Mouse (Mus musculus): ENCODE data around the gene Ovca2. TPM values are rescaled to one million over a fixed set of nuclear protein-coding genes. Genes with fewer than 3 reads are reported as not detected.

Gene Ovca2
- total RNA-seq, 1 experiment, result 14.8 TPM

GRCm38 (mm10) chr11:75189713-75190370 lies 11.2 kb upstream of the Ovca2 start:
- Histone ChIP-seq H3K27ac (ENCODE audit: insufficient read depth, low read depth, low read length, poor library complexity, severe bottlenecking) (no peak overlapping the region), H3K9me3 (ENCODE audit: control insufficient read depth, insufficient read depth, low read depth, low read length) (no peaks in the 10 kb centered on the region), H3K4me3 (ENCODE audit: insufficient read depth in 1 of 2, low read depth in 1 of 2, low read length in 2 of 2, poor library complexity in 1 of 2, severe bottlenecking in 1 of 2) (peak overlapping the region; percentile 95 to 99), H3K36me3 (ENCODE audit: control insufficient read depth, insufficient read depth, low read length, poor library complexity, severe bottlenecking) (no peaks in the 10 kb centered on the region; the same call in 1 of the 2 replicates), H3K4me1 (ENCODE audit: control insufficient read depth in 2 of 2, insufficient read depth in 2 of 2, low read length in 2 of 2, poor library complexity in 1 of 2) (peaks cover 0 to 7% of the 10 kb centered on the region in 2 experiments; a peak in 1 of 4 replicates), H3K9ac (ENCODE audit: insufficient read depth, low read depth, low read length, poor library complexity, severe bottlenecking) (peak overlapping the region; percentile 90)
- no peak for TF ChIP-seq HCFC1 (IDR thresholded peaks at IDR 0.05; ENCODE audit: borderline replicate concordance, insufficient read depth, low read length)
- in situ Hi-C loops (cut with MboI; ENCODE audit: low sequenced_read_pairs in 2 of 2, unreplicated experiment in 2 of 2), result loop anchor here (5.0 kb wide), 1 partner anchor 102 kb away; no protein-coding TSS in a partner anchor
- no peak for DNase-seq (ENCODE audit: low read depth, low spot score)

- DNase-seq (ENCODE audit: low read depth, low spot score), result no peak
- Histone ChIP-seq H3K9ac (ENCODE audit: insufficient read depth, low read depth, low read length, poor library complexity, severe bottlenecking) (no peak overlapping the region), H3K4me3 (ENCODE audit: insufficient read depth in 1 of 2, low read depth in 1 of 2, low read length in 2 of 2, poor library complexity in 1 of 2, severe bottlenecking in 1 of 2) (no peak overlapping the region), H3K36me3 (ENCODE audit: control insufficient read depth, insufficient read depth, low read length, poor library complexity, severe bottlenecking) (peaks cover 31% of the 10 kb centered on the region), H3K27ac (ENCODE audit: insufficient read depth, low read depth, low read length, poor library complexity, severe bottlenecking) (no peak overlapping the region; the same call in 1 of the 2 replicates), H3K4me1 (ENCODE audit: control insufficient read depth in 2 of 2, insufficient read depth in 2 of 2, low read length in 2 of 2, poor library complexity in 1 of 2) (0 out of 4 replicates have a peak, but pooled peaks cover 0 to 4% of the 10 kb centered on the region in 2 experiments), H3K9me3 (ENCODE audit: control insufficient read depth, insufficient read depth, low read depth, low read length) (no peaks in the 10 kb centered on the region)
- in situ Hi-C loops (cut with MboI; ENCODE audit: low sequenced_read_pairs in 2 of 2, unreplicated experiment in 2 of 2), result no loop called here
- no peak for TF ChIP-seq CHD2 (IDR thresholded peaks at IDR 0.05; ENCODE audit: low read depth, low read length)
- TF ChIP-seq MAFK (IDR thresholded peaks at IDR 0.05; ENCODE audit: insufficient read depth, low read depth, low read length), result no peak
Measured at GRCm38 (mm10) chr11:75184986-75185385, 6.4 kb upstream of the Ovca2 start.

- Histone ChIP-seq H3K9ac (ENCODE audit: insufficient read depth, low read depth, low read length, poor library complexity, severe bottlenecking) (no peak overlapping the region), H3K27ac (ENCODE audit: insufficient read depth, low read depth, low read length, poor library complexity, severe bottlenecking) (no peak overlapping the region), H3K36me3 (ENCODE audit: control insufficient read depth, insufficient read depth, low read length, poor library complexity, severe bottlenecking) (peaks cover 32% of the 10 kb centered on the region), H3K4me3 (ENCODE audit: insufficient read depth in 1 of 2, low read depth in 1 of 2, low read length in 2 of 2, poor library complexity in 1 of 2, severe bottlenecking in 1 of 2) (no peak overlapping the region), H3K4me1 (ENCODE audit: control insufficient read depth in 2 of 2, insufficient read depth in 2 of 2, low read length in 2 of 2, poor library complexity in 1 of 2) (0 out of 4 replicates have a peak, but pooled peaks cover 0 to 4% of the 10 kb centered on the region in 2 experiments), H3K9me3 (ENCODE audit: control insufficient read depth, insufficient read depth, low read depth, low read length) (no peaks in the 10 kb centered on the region)
- DNase-seq (ENCODE audit: low read depth, low spot score), result no peak
- TF ChIP-seq ZNF384 (IDR thresholded peaks at IDR 0.05; ENCODE audit: low read depth, low read length) (no peak), MAFK (IDR thresholded peaks at IDR 0.05; ENCODE audit: insufficient read depth, low read depth, low read length) (no peak), CHD2 (IDR thresholded peaks at IDR 0.05; ENCODE audit: low read depth, low read length) (no peak), ZC3H11A (IDR thresholded peaks at IDR 0.05; ENCODE audit: borderline replicate concordance, low read depth, low read length) (no peak), HCFC1 (IDR thresholded peaks at IDR 0.05; ENCODE audit: borderline replicate concordance, insufficient read depth, low read length) (no peak)
- in situ Hi-C loops (cut with MboI; ENCODE audit: low sequenced_read_pairs in 2 of 2, unreplicated experiment in 2 of 2), result no loop called here
Measured at GRCm38 (mm10) chr11:75184573-75184972, 5.9 kb upstream of the Ovca2 start.

- in situ Hi-C loops (cut with MboI; ENCODE audit: low sequenced_read_pairs in 2 of 2, unreplicated experiment in 2 of 2), result no loop called here
- Histone ChIP-seq H3K9ac (ENCODE audit: insufficient read depth, low read depth, low read length, poor library complexity, severe bottlenecking) (no peak overlapping the region), H3K9me3 (ENCODE audit: control insufficient read depth, insufficient read depth, low read depth, low read length) (no peaks in the 10 kb centered on the region), H3K4me1 (ENCODE audit: control insufficient read depth in 2 of 2, insufficient read depth in 2 of 2, low read length in 2 of 2, poor library complexity in 1 of 2) (peaks cover 2 to 4% of the 10 kb centered on the region in 2 experiments; a peak in 1 of 4 replicates), H3K27ac (ENCODE audit: insufficient read depth, low read depth, low read length, poor library complexity, severe bottlenecking) (no peak overlapping the region), H3K36me3 (ENCODE audit: control insufficient read depth, insufficient read depth, low read length, poor library complexity, severe bottlenecking) (peaks cover 33% of the 10 kb centered on the region), H3K4me3 (ENCODE audit: insufficient read depth in 1 of 2, low read depth in 1 of 2, low read length in 2 of 2, poor library complexity in 1 of 2, severe bottlenecking in 1 of 2) (no peak overlapping the region)
- no peak for TF ChIP-seq MAFK (IDR thresholded peaks at IDR 0.05; ENCODE audit: insufficient read depth, low read depth, low read length)
- TF ChIP-seq ZNF384 (IDR thresholded peaks at IDR 0.05; ENCODE audit: low read depth, low read length), result no peak
- no peak for TF ChIP-seq HCFC1 (IDR thresholded peaks at IDR 0.05; ENCODE audit: borderline replicate concordance, insufficient read depth, low read length)
- DNase-seq (ENCODE audit: low read depth, low spot score), result no peak
Measured at GRCm38 (mm10) chr11:75183917-75184570, 5.4 kb upstream of the Ovca2 start.
